Mouse (Mus musculus): ENCODE results near the gene Emilin1. TPM values are rescaled to one million over a fixed set of nuclear protein-coding genes. Genes with fewer than 3 reads are reported as not detected.
A peak's percentile ranks its signal among the peaks of the same experiment; 100 is the strongest.

The Emilin1 gene
- polyA plus RNA-seq, 1 experiment from 2014 or later = 3.5 TPM

DNA sequence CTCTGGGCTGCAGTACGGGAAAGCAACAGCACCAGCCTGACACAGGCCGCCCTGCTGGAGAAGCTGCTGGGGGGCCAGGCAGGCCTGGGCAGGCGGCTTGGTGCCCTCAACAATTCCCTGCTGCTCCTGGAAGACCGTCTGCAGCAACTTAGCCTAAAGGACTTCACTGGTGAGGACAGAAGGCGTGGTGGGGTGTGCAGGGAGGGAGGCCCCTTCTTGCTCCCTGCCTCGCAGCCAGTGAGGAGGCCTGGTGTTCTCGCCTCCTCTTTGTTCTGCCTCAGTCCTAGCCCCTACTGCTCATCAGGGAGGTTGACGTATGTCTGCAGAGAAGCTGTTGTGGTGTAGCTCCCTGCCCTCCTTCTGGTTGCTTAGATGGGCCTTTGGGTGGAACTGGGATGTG lies 5.5 kb downstream of the Emilin1 start:
- WGBS = 90% methylated on average over 8 of the region's 8 CpGs
- no peak overlapping the region for H3K4me3 ChIP-seq (ENCODE audit: low read depth, low read length)
- ATAC-seq (ENCODE audit: low read depth) = no peak
- H3K9me3 ChIP-seq (ENCODE audit: control insufficient read depth, low read length) = no peaks in the 10 kb centered on the region
- no peak overlapping the region for H3K9ac ChIP-seq (replicated peaks; ENCODE audit: low read depth, low read length)
- H3K27ac ChIP-seq (ENCODE audit: low read depth, low read length) = no peak overlapping the region
- no peaks in the 10 kb centered on the region for H3K27me3 ChIP-seq (ENCODE audit: control insufficient read depth, insufficient read depth, low read length)
- H3K4me2 ChIP-seq (ENCODE audit: low read depth, low read length) = no peak overlapping the region
- H3K36me3 ChIP-seq (ENCODE audit: control insufficient read depth, insufficient read depth, low read length) = no peaks in the 10 kb centered on the region
- peaks cover 15% of the 10 kb centered on the region; the same call in 1 of the 2 replicates for H3K4me1 ChIP-seq (ENCODE audit: control insufficient read depth, insufficient read depth, low read length)

DNA sequence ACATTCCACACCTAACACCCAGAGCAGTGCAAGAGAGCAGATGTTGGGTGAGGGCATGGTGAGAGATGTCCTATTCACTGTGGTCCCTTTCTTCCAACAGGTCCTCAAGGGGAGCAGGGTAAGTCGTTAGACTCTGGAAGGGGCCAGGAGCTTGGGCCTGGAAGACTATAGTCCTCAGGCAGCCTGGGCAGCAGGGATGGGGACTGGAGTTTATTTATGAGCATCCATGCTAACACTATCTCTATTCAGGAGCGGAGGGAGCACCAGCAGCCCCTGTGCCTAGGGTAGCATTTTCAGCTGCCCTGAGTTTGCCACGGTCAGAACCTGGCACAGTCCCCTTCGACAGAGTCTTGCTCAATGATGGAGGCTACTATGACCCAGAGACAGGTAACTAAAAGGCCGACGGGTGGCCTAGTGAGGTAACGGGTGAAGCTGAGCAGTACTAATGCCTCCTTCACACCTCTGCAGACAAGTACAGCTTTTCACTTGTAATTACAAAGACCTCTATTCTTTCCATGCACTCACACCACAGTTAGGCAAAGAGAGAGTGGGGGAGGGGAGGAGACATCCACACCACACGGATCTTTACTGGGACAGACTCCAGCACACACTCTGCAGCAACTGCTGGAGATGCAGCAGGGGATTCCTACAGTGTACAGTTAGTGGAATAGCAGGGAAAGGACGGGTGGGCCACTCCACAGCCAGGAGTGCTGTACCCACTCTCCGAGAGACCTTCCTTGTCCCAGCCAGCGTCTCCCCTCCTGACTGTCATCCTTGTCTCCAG lies 6.8 kb downstream of the Emilin1 start:
- Histone ChIP-seq H3K9ac (replicated peaks; ENCODE audit: low read depth, low read length) (no peak overlapping the region), H3K9me3 (ENCODE audit: control insufficient read depth, low read length) (no peaks in the 10 kb centered on the region), H3K4me1 (ENCODE audit: control insufficient read depth, insufficient read depth, low read length) (peaks cover 15% of the 10 kb centered on the region; the same call in 1 of the 2 replicates), H3K4me3 (ENCODE audit: low read depth, low read length) (no peak overlapping the region), H3K36me3 (ENCODE audit: control insufficient read depth, insufficient read depth, low read length) (no peaks in the 10 kb centered on the region), H3K27ac (ENCODE audit: low read depth, low read length) (no peak overlapping the region), H3K4me2 (ENCODE audit: low read depth, low read length) (no peak overlapping the region), H3K27me3 (ENCODE audit: control insufficient read depth, insufficient read depth, low read length) (no peaks in the 10 kb centered on the region)
- 62% methylated on average over 11 of the region's 11 CpGs for WGBS
- ATAC-seq (ENCODE audit: low read depth) = no peak

DNA sequence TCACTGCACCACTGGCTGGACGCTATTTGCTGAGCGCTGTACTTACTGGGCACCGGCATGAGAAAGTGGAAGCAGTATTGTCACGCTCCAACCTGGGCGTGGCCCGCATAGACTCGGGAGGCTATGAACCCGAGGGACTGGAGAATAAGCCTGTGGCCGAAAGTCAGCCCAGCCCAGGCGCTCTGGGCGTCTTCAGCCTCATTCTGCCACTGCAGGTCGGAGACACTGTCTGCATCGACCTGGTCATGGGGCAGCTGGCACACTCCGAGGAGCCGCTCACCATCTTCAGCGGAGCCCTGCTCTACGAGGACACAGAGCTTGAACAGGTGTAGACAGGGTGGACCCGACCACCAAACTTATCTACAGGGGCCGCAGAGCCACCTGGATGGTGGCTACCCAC lies 7.4 kb downstream of the Emilin1 start:
- Histone ChIP-seq H3K4me2 (ENCODE audit: low read depth, low read length) (peak overlapping the region; percentile 84), H3K9ac (replicated peaks; ENCODE audit: low read depth, low read length) (no peak overlapping the region), H3K27me3 (ENCODE audit: control insufficient read depth, insufficient read depth, low read length) (no peaks in the 10 kb centered on the region), H3K27ac (ENCODE audit: low read depth, low read length) (no peak overlapping the region), H3K9me3 (ENCODE audit: control insufficient read depth, low read length) (no peaks in the 10 kb centered on the region), H3K4me1 (ENCODE audit: control insufficient read depth, insufficient read depth, low read length) (peaks cover 12% of the 10 kb centered on the region; the same call in 1 of the 2 replicates), H3K4me3 (ENCODE audit: low read depth, low read length) (no peak overlapping the region), H3K36me3 (ENCODE audit: control insufficient read depth, insufficient read depth, low read length) (no peaks in the 10 kb centered on the region)
- WGBS = 62% methylated on average over 19 of the region's 19 CpGs
- peak; percentile 6 for ATAC-seq (ENCODE audit: low read depth)

GRCm38 (mm10) chr5:30921256-30922033 lies 8.2 kb downstream of the Emilin1 start, which contains the start of gene Khk:
Gene Khk, plus strand, starts transcription at chr5:30921431.
- Histone ChIP-seq H3K4me2 (ENCODE audit: low read depth, low read length) (peak within 1 kb of the TSS; percentile 84), H3K27me3 (ENCODE audit: control insufficient read depth, insufficient read depth, low read length) (no peaks in the 10 kb centered on the region), H3K4me1 (ENCODE audit: control insufficient read depth, insufficient read depth, low read length) (peaks cover 11% of the 10 kb centered on the region; the same call in 1 of the 2 replicates), H3K9me3 (ENCODE audit: control insufficient read depth, low read length) (no peaks in the 10 kb centered on the region), H3K9ac (replicated peaks; ENCODE audit: low read depth, low read length) (peak within 1 kb of the TSS; percentile 56), H3K4me3 (ENCODE audit: low read depth, low read length) (peak within 1 kb of the TSS; percentile 47), H3K27ac (ENCODE audit: low read depth, low read length) (peak within 1 kb of the TSS; percentile 69), H3K36me3 (ENCODE audit: control insufficient read depth, insufficient read depth, low read length) (no peaks in the 10 kb centered on the region)
- 1% methylated on average over 35 of the region's 40 CpGs for WGBS
- ATAC-seq (ENCODE audit: low read depth) = peak; percentile 66

DNA sequence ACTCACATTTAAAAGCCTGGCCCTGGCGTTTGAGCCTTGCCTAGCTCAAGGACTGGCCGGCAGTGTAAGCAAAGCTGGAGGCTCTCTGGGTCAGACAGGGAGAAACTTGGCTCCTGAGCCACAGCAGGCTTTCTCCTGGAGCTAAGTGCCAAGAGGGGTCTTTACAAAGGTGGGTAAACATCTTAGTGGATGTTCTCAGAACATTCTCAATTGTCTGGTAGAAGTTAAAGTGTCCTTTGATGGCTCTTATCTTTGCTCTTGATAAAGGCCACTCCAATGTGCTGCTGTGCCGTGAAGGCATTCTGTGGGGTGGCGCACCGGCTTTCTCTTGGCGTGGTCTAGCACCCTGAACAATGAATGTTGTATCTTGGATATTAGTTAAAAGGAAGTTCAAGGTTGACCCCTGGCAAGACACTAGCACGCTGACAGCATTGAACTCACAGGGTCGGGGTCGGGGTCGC lies 9.4 kb downstream of the Emilin1 start:
- H3K36me3 ChIP-seq (ENCODE audit: control insufficient read depth, insufficient read depth, low read length) = no peaks in the 10 kb centered on the region
- no peak overlapping the region; the same call in 1 of the 2 replicates for H3K9ac ChIP-seq (replicated peaks; ENCODE audit: low read depth, low read length)
- no peak overlapping the region for H3K27ac ChIP-seq (ENCODE audit: low read depth, low read length)
- H3K4me3 ChIP-seq (ENCODE audit: low read depth, low read length) = no peak overlapping the region
- ATAC-seq (ENCODE audit: low read depth) = no peak
- H3K4me1 ChIP-seq (ENCODE audit: control insufficient read depth, insufficient read depth, low read length) = peaks cover 11% of the 10 kb centered on the region; the same call in 1 of the 2 replicates
- 75% methylated on average over 10 of the region's 10 CpGs for WGBS
- H3K9me3 ChIP-seq (ENCODE audit: control insufficient read depth, low read length) = no peaks in the 10 kb centered on the region
- peak overlapping the region; percentile 84 for H3K4me2 ChIP-seq (ENCODE audit: low read depth, low read length)
- no peaks in the 10 kb centered on the region for H3K27me3 ChIP-seq (ENCODE audit: control insufficient read depth, insufficient read depth, low read length)

GRCm38 (mm10) chr5:30923119-30923518 lies 9.9 kb downstream of the Emilin1 start:
- H3K27ac ChIP-seq (ENCODE audit: low read depth, low read length) = no peak overlapping the region
- H3K9me3 ChIP-seq (ENCODE audit: control insufficient read depth, low read length) = no peaks in the 10 kb centered on the region
- ATAC-seq (ENCODE audit: low read depth) = no peak
- H3K4me3 ChIP-seq (ENCODE audit: low read depth, low read length) = no peak overlapping the region
- no peak overlapping the region for H3K9ac ChIP-seq (replicated peaks; ENCODE audit: low read depth, low read length)
- H3K4me1 ChIP-seq (ENCODE audit: control insufficient read depth, insufficient read depth, low read length) = peaks cover 11% of the 10 kb centered on the region; the same call in 1 of the 2 replicates
- H3K4me2 ChIP-seq (ENCODE audit: low read depth, low read length) = no peak overlapping the region
- WGBS = 88% methylated on average over 6 of the region's 6 CpGs
- H3K36me3 ChIP-seq (ENCODE audit: control insufficient read depth, insufficient read depth, low read length) = no peaks in the 10 kb centered on the region
- H3K27me3 ChIP-seq (ENCODE audit: control insufficient read depth, insufficient read depth, low read length) = no peaks in the 10 kb centered on the region

DNA sequence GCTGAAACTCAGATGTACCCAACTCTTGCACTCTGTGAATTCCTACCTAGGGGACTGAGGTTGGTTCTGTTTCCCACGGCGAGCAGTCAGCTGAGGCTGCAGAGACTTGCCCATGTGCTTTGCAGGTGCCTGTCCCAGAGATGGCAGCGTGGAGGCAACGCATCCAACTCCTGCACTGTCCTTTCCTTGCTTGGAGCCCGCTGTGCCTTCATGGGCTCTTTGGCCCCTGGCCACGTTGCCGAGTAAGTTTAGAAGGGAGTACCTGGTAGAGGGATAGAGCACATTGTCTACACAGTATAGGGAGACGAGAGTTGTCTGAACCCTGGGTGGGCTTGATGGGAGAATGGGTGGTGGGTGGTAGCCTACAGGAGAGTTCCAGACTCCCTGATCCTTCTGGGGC lies 11.4 kb downstream of the Emilin1 start:
- no peak overlapping the region for H3K9ac ChIP-seq (replicated peaks; ENCODE audit: low read depth, low read length)
- ATAC-seq (ENCODE audit: low read depth) = no peak
- WGBS = 80% methylated on average over 8 of the region's 8 CpGs

GRCm38 (mm10) chr5:30925217-30925616 lies 12.0 kb downstream of the Emilin1 start:
- Histone ChIP-seq H3K4me3 (ENCODE audit: low read depth, low read length) (no peak overlapping the region), H3K9me3 (ENCODE audit: control insufficient read depth, low read length) (no peaks in the 10 kb centered on the region), H3K36me3 (ENCODE audit: control insufficient read depth, insufficient read depth, low read length) (no peaks in the 10 kb centered on the region), H3K27ac (ENCODE audit: low read depth, low read length) (no peak overlapping the region), H3K9ac (replicated peaks; ENCODE audit: low read depth, low read length) (no peak overlapping the region), H3K4me2 (ENCODE audit: low read depth, low read length) (no peak overlapping the region), H3K27me3 (ENCODE audit: control insufficient read depth, insufficient read depth, low read length) (no peaks in the 10 kb centered on the region), H3K4me1 (ENCODE audit: control insufficient read depth, insufficient read depth, low read length) (peaks cover 11% of the 10 kb centered on the region; the same call in 1 of the 2 replicates)
- 94% methylated on average over 5 of the region's 5 CpGs for WGBS
- ATAC-seq (ENCODE audit: low read depth) = no peak

More for the DNA sequence above, 11.4 kb downstream of the Emilin1 start:
- Histone ChIP-seq H3K4me1 (ENCODE audit: control insufficient read depth, insufficient read depth, low read length) (peaks cover 11% of the 10 kb centered on the region; the same call in 1 of the 2 replicates), H3K27ac (ENCODE audit: low read depth, low read length) (no peak overlapping the region), H3K27me3 (ENCODE audit: control insufficient read depth, insufficient read depth, low read length) (no peaks in the 10 kb centered on the region), H3K4me2 (ENCODE audit: low read depth, low read length) (no peak overlapping the region), H3K4me3 (ENCODE audit: low read depth, low read length) (no peak overlapping the region), H3K9me3 (ENCODE audit: control insufficient read depth, low read length) (no peaks in the 10 kb centered on the region), H3K36me3 (ENCODE audit: control insufficient read depth, insufficient read depth, low read length) (no peaks in the 10 kb centered on the region)

DNA sequence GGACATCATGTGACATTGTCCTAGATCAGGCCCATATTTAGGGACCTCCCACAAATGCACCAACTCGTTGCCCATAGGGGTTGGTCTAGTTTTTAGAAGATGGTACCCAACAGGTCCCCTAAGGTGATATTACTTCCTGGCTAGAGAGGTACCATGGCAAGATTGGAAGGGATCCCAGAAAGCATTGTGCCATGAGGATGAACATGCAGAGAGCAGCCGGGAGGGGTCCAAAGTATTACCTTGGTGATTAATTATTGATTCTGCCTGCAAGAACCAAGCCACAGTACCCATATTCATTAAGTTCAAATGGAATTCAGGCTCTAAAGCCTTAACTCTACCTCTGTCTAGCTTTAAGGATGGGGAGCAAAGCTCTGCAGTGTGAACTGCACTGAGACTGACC lies 12.9 kb downstream of the Emilin1 start:
- no peaks in the 10 kb centered on the region for H3K27me3 ChIP-seq (ENCODE audit: control insufficient read depth, insufficient read depth, low read length)
- no peak overlapping the region for H3K27ac ChIP-seq (ENCODE audit: low read depth, low read length)
- WGBS = 87% methylated on average over 2 of the region's 2 CpGs
- no peaks in the 10 kb centered on the region for H3K36me3 ChIP-seq (ENCODE audit: control insufficient read depth, insufficient read depth, low read length)
- no peak overlapping the region for H3K4me3 ChIP-seq (ENCODE audit: low read depth, low read length)
- H3K9me3 ChIP-seq (ENCODE audit: control insufficient read depth, low read length) = no peaks in the 10 kb centered on the region
- no peak for ATAC-seq (ENCODE audit: low read depth)
- peaks cover 9% of the 10 kb centered on the region; the same call in 1 of the 2 replicates for H3K4me1 ChIP-seq (ENCODE audit: control insufficient read depth, insufficient read depth, low read length)
- H3K4me2 ChIP-seq (ENCODE audit: low read depth, low read length) = no peak overlapping the region
- H3K9ac ChIP-seq (replicated peaks; ENCODE audit: low read depth, low read length) = no peak overlapping the region
